Mouse (Mus musculus) E14TG2a.4 (cell line): Measurements from ENCODE around the gene Foxc1.

Source experiments
- CTCF ChIP-seq: conservative IDR thresholded peaks from 2 replicates; pipeline ENCODE4 v1.5.1; 2014; ENCODE audit warnings: low read length
- NANOG ChIP-seq: IDR thresholded peaks from 2 replicates; pipeline ENCODE4 v1.6.1; 2014; ENCODE audit warnings: borderline replicate concordance, low read length, mixed read lengths
- POU5F1 ChIP-seq: IDR thresholded peaks from 2 replicates; pipeline ENCODE4 v1.6.1; 2014; ENCODE audit warnings: low read length, borderline replicate concordance

- no peak for TF ChIP-seq CTCF
- no peak for TF ChIP-seq NANOG
- no peak for TF ChIP-seq POU5F1
These were observed 6.3 kb downstream of the Foxc1 start for GRCm38 (mm10) chr13:31812701-31813100.
